Mouse (Mus musculus) adrenal gland, adult 2 months (tissue): ENCODE results near the gene Selenov. TPM values are rescaled to one million over a fixed set of nuclear protein-coding genes. Genes with fewer than 3 reads are reported as not detected.

Experiments
- DNase-seq: peaks from one replicate; pipeline ENCODE4 v3.0.0; 2021
- long read RNA-seq: library from polyadenylated mRNA; stranded (forward); transcript quantifications from one replicate; pipeline ENCODE4 v2.0.0, GENCODE M21; 2021
- polyA plus RNA-seq: library from polyadenylated mRNA; depleted of rRNA; stranded (reverse); fragments of >200 nt; gene quantifications from 2 replicates; pipeline ENCODE4 v1.2.3, GENCODE M21; 2012; rRNA removed
- total RNA-seq, 2 experiments: library from RNA; stranded (reverse); gene quantifications; 2 replicates each; pipeline ENCODE4 v1.2.3; 2021

The Selenov gene
- not detected for total RNA-seq
- 0.19 TPM in 1 of 2 replicates, not detected in the other for polyA plus RNA-seq
- long read RNA-seq, result 0 reads

DNA sequence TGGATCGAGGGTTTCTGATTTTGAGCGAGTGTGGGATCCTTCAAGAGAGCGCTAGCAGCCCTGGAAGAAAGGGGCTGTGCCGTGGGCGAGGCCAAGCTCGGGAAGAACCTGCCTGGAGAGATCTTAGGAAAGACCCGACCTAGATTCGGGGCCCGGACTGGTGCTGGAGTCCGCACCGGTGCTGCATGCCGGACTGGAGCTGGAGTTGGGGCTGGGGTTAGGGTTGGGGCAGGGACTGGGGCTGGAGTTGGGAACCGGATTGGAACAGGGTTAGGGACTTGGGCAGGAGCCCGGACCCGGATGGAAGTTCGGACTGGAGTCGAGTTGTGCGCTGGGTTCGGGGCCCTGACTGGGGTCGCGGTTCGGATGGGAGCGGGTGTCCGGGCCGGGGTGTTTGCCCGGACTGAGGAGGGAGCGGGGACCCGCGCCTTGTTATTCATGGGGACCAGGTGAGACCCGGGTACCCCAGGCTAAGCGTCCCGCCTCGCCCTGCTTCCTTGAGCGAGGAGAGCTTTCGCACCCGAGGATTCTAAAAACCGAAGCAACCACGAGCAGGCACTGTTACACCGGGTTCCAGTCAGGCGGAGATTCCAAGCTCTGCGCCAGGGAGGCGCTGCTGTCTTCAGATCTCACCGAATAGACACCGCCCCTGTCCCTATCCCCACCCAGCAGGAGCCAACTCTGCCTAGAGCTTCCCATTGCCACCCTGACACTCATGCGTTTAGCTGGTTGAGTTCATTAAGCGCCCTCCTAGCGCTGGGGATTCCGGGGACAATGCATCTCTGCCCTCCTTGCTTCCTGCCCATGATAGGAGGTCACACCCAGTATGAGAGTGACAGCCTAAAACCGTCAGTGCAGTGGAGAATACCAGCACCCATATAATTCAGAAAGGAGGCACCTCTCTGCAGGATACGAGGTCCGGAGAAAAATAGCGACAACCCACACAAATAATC lies at the start of gene Selenov:
Gene Selenov, minus strand, starts transcription at position 549 of the 953 bp plus-strand sequence.
- peak; percentile 54 for DNase-seq

DNA sequence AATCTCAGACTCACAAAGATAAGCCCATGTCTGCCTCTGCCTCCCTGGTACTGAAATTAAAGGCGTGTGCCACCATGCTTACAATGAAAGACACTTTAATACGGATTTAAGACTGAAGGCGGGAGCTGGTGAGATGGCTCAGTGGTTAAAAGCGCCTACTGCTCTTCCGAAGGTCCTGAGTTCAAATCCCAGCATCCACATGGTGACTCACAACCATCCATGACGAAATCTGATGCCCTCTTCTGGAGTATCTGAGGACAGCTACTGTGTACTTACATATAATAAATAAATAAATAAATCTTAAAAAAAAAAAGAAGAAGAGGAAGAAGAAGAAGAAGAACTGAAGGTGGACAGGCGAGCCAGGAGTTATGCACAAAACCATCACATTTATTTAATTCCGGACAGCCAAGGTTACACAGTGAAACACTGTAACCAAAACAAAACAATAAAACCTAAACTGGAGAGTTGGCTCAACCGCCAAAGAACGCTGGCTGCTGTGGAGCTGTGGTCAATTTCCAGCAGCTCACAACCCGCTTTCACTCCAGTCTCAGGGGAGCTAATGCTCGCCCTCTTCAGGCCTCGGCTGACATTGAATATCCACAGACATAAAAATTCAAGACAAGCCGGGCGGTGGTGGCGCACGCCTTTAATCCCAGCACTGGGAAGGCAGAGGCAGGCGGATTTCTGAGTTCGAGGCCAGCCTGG lies 48.4 kb upstream of the Selenov start:
- peak; percentile 74 for DNase-seq

- DNase-seq, result peak; percentile 98
Observed at GRCm38 (mm10) chr7:28338108-28338998, 47.4 kb upstream of the Selenov start, which contains the start of gene Supt5. TSS of gene Supt5 (minus strand) at chr7:28338746.

DNA sequence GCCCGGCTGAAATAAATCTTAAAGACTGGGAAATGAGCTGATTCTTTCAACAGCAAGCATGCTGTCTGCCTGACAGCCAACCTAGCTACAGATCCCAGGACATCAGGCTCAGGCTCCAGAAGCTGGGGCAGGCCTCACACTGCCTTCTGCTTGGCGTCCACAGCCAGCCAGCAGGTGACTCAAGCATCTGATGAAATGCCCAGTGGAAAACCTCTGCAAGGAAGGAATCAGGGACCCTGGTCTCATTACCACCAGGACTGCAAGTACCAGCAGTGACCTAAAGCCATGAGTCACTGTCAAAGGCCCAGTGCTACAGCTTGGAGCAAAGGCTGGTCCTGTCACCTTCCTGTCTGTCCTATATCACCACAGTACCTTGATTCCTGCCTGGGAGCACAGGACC lies 44.5 kb upstream of the Selenov start:
- peak; percentile 74 for DNase-seq

GRCm38 (mm10) chr7:28334534-28334933 lies 43.5 kb upstream of the Selenov start:
- DNase-seq, result peak; percentile 56

DNA sequence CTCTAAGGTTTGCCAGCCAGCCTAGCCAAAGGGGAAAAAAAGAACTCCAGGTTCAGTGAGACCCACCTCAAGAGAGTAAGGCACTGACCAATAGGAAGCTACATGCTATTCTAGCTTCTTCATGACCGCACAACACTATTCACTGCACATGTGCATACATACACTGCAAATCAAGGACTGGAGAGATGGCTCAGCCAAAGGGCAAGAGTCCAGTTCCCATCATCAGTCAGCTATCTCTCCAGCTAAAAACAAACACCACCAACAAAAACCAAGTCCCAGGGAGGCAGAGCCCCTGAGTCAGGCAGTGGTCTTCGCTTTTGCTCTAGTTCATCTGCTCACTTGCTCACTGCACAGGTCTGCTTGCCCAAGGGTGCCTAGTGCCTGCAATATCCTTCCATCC lies 37.3 kb upstream of the Selenov start:
- DNase-seq, result no peak

- no peak for DNase-seq
Observed at GRCm38 (mm10) chr7:28326457-28326856, 35.5 kb upstream of the Selenov start.

GRCm38 (mm10) chr7:28325293-28325692 lies 34.3 kb upstream of the Selenov start:
- DNase-seq, result no peak

DNA sequence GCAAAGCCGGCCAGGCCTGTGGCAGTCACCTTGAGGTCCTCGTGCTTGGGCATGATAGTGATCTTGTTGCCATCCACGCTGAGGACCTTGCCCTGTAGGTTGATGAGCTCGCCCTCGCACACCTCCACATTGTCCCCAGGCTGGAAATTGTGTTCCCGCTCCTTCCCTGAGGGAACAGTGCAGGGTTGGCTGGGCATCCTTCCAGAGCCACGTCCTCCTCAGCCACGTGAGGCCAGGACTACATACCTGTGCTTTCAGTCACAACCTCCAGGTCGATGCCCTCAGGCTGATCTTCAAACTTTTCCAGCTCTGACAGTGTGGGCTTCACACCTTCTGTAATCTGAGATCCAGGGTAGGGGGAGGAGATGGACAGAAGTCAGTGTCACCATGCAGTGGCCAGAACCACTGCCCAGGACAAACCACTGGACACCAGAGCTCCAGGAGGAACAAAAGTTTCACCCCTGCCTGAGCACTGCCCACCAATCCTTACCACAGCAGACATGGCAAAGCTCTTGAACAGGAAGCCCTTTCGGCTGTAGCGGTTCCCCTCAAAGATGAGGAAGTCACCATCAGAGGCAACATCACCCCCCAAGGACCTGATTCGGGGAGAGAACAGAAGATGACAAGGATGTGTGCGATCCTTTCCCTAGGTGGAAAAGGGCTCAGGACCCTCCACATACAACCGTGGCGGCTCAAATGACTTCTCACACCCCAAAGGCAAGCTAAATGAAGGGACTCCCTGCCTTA lies 31.2 kb upstream of the Selenov start:
- DNase-seq, result no peak

- DNase-seq, result peak; percentile 84
Observed at GRCm38 (mm10) chr7:28318714-28319113, 27.7 kb upstream of the Selenov start.

DNA sequence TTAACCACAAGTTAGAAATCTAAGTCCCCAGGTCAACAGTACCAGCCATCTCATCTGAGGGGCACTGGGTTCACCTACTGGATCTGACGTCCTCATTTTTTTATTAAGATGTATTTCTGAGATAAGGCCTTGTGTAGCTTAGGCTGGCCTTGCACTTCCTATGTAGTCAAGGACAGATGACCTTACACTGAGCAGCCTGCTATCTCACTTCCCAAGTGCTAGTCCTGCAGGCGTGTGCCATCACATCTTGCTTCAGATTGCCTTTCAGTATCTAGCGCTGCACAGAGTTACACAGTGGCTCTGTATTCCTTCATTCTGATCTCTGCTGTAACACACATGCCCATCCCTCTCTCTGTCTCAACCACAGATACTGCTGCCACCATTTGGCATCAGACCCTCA lies 27.1 kb upstream of the Selenov start:
- peak; percentile 41 for DNase-seq

DNA sequence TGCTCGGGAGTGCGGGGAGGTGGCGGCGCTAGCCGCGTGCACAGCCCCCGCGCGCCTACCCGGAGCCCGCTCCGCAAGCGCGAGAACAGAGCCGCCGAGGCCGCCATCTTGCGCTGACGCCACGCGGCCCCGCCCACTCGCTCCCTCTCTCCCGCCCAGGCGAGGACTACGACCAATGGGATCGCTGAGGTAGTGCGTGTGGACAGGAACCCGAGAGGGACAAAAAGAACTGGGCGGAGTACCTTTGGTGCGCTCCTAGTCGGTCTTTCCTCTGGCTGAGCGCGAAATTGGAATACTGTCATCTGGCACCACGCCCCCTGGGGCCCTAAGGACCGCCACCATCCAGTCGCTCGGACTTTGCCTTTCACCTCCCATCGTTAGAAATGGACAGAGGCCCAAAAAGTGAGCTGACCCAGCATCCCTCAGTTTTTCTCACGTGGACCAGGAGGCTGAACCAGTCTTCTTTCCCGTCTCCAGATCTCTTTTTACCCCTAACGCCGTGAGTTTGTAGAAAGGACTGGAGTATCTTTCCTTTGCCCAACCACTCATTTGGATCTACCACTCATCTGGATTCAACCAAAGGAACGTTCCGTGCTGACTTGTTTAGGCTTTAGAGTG lies 21.0 kb upstream of the Selenov start, which contains the start of gene Timm50:
Gene Timm50, minus strand, starts transcription at position 147 of the 618 bp plus-strand sequence.
- DNase-seq, result peak; percentile 99

- no peak for DNase-seq
Observed at GRCm38 (mm10) chr7:28311151-28311925, 20.4 kb upstream of the Selenov start.

- DNase-seq, result no peak
Observed at GRCm38 (mm10) chr7:28309737-28310136, 18.8 kb upstream of the Selenov start.

- DNase-seq, result no peak
Observed at GRCm38 (mm10) chr7:28306216-28306615, 15.2 kb upstream of the Selenov start.

DNA sequence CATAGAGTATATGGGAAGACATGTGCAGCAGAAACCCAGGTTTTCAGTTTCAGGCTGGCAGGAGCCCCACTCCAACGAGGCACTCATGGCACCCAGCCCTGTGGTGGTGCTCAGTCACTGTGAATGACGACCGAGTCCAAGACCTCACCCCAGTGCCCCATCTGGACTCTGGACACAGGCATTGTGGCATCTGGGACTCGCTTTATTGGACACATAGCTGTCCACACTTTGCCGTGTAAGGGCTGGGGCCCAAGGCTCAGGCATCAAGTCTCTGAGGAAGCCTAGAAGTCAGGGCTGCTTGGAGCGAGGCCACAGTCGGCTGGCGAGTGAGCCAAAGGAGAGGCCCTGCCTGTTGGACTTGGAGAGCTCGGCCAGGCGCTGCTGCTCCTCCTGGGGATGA lies 14.7 kb upstream of the Selenov start:
- DNase-seq, result peak; percentile 32

- peak; percentile 64 for DNase-seq
Observed at GRCm38 (mm10) chr7:28301616-28302433, 10.8 kb upstream of the Selenov start, which contains the start of gene Dll3. TSS of gene Dll3 (minus strand) at chr7:28302238.

DNA sequence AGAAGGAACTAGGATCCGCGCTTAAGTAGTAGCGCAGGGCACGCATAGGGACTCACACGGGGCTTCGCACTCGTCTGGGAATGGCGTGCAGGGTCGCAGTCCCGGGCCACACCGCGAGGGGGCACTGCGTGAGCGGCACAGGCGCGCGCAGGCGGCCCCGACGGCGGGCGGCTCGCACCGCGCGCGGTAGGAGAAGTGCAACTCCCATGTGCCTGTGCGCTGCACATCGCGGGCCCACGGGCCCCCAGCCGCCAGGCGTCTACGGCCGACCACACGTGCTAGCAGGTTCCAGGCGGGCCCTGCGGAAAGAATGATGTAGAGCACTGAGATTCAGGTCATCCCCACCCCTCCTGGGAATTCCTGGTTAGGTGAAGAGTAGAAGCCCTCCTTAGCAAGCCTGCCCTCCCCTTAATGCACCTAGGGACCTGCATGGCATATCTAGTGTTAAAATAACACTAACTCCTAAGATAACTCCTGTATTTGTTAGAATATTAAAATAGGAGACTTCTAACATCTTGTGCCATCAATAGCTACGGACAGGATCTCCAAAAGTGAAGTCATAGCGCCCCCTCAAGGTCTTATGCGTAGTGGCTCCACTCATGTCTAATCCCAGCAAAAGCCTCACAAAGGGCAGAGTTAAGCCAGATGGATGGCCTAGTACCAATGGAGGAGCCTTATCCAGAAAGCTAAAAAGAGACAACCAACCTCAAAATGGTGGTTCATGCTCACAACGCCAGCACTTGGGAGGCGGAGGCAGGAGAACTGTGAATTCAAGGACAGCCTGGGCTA lies 8.0 kb upstream of the Selenov start:
- DNase-seq, result peak; percentile 54
